ENCODE assay signal across 13 mouse cellular contexts in genomic region chr13:104204313-104204712, GRCm38 (mm10). TPM values are rescaled to one million over a fixed set of nuclear protein-coding genes. Genes with fewer than 3 reads are reported as not detected.
A peak's percentile ranks its signal among the peaks of the same experiment; 100 is the strongest.
DNase-seq lines count a peak whose midpoint lies in the region; ATAC-seq and TF ChIP-seq lines count a peak whose summit lies in the region.
"Had no signal": no experiment of that assay in that cellular context is flagged by ENCODE, and none has a peak within 500 bp of the region (broad histone marks: within the 10 kb centered on the region; RNA-seq: fewer than 3 reads in every experiment).

No protein-coding gene starts in this region.

- H3K27me3 ChIP-seq in hindbrain, postnatal 0 days (ENCODE audit: insufficient read depth, low read length), result no peaks in the 10 kb centered on the region
- H3K27me3 ChIP-seq in hindbrain, embryonic 14.5 days (ENCODE audit: control insufficient read depth, insufficient read depth, low read length), result no peaks in the 10 kb centered on the region
- no peaks in the 10 kb centered on the region for H3K27me3 ChIP-seq in E14TG2a.4 (ENCODE audit: insufficient read depth, low read length)
- H3K27me3 ChIP-seq: heart, embryonic 12.5 days; megakaryocyte, embryonic 14.5 days had no signal

- no peaks in the 10 kb centered on the region for H3K9me3 ChIP-seq in hindbrain, postnatal 0 days (ENCODE audit: low read length)
- no peaks in the 10 kb centered on the region for H3K9me3 ChIP-seq in hindbrain, embryonic 14.5 days (ENCODE audit: control insufficient read depth, low read length)
- H3K9me3 ChIP-seq in E14TG2a.4 (ENCODE audit: low read length), result no peaks in the 10 kb centered on the region
- H3K9me3 ChIP-seq: heart, embryonic 12.5 days; megakaryocyte, embryonic 14.5 days had no signal

- H3K4me1 ChIP-seq in hindbrain, postnatal 0 days (ENCODE audit: insufficient read depth, low read length), result no peaks in the 10 kb centered on the region
- H3K4me1 ChIP-seq in hindbrain, embryonic 14.5 days (replicated peaks; ENCODE audit: control insufficient read depth, insufficient read depth, low read length), result no peaks in the 10 kb centered on the region
- H3K4me1 ChIP-seq in E14TG2a.4 (replicated peaks; ENCODE audit: low read depth, low read length), result no peaks in the 10 kb centered on the region
- H3K4me1 ChIP-seq: heart, embryonic 12.5 days; megakaryocyte, embryonic 14.5 days had no signal

- no peak overlapping the region for H3K9ac ChIP-seq in hindbrain, postnatal 0 days (replicated peaks; ENCODE audit: low read length)
- H3K9ac ChIP-seq in hindbrain, embryonic 14.5 days, result no peak overlapping the region
- H3K9ac ChIP-seq: heart, embryonic 12.5 days had no signal

- WGBS in hindbrain, postnatal 0 days, result 60% methylated on average over 1 of the region's 1 CpGs
- WGBS in hindbrain, embryonic 14.5 days, result 71% methylated on average over 1 of the region's 1 CpGs

- no peak overlapping the region for H3K4me2 ChIP-seq in hindbrain, postnatal 0 days (ENCODE audit: low read depth, low read length)
- no peak overlapping the region for H3K4me2 ChIP-seq in hindbrain, embryonic 14.5 days (replicated peaks)
- H3K4me2 ChIP-seq: heart, embryonic 12.5 days had no signal

- DNase-seq in hindbrain, postnatal 0 days (ENCODE audit: low spot score), result peak; percentile 18
- DNase-seq in hindbrain, embryonic 14.5 days (ENCODE audit: low spot score), result no peak
- peak; percentile 50 for DNase-seq in 416B (ENCODE audit: low read depth)
- DNase-seq in Muller cell, postnatal 12 days (ENCODE audit: inconsistent ontology term), result no peak
- DNase-seq in spleen, postnatal 10 days (ENCODE audit: low spot score in 2 of 2), result no peak
- DNase-seq: cerebellum, adult 18-20 months; kidney, adult 2 months; lung, adult 18-20 months; thymus, postnatal 25 days had no signal

- no peak for ATAC-seq in hindbrain, postnatal 0 days
- ATAC-seq in hindbrain, embryonic 14.5 days (ENCODE audit: low FRiP score), result no peak
- peak; percentile 50 for ATAC-seq in inflammation-experienced regulatory T-cells, adult 6 months

- H3K36me3 ChIP-seq in hindbrain, postnatal 0 days (ENCODE audit: insufficient read depth, low read length), result peaks cover 12% of the 10 kb centered on the region; the same call in 1 of the 2 replicates
- peaks cover 59% of the 10 kb centered on the region for H3K36me3 ChIP-seq in hindbrain, embryonic 14.5 days (replicated peaks; ENCODE audit: control insufficient read depth, insufficient read depth)
- peaks cover 59% of the 10 kb centered on the region for H3K36me3 ChIP-seq in E14TG2a.4 (ENCODE audit: insufficient read depth, low read length)

- H3K27ac ChIP-seq in hindbrain, postnatal 0 days, result no peak overlapping the region
- no peak overlapping the region for H3K27ac ChIP-seq in hindbrain, embryonic 14.5 days

- TF ChIP-seq CTCF in hindbrain, postnatal 0 days (IDR thresholded peaks at IDR 0.05; ENCODE audit: low read depth), result peak; percentile 45
- TF ChIP-seq CTCF in E14TG2a.4 (conservative IDR thresholded peaks at IDR 0.05; ENCODE audit: low read length), result 0 out of 2 replicates have a peak, but pooled peaks have one; percentile 2

- no peak overlapping the region for H3K4me3 ChIP-seq in hindbrain, postnatal 0 days (ENCODE audit: low read length)
- H3K4me3 ChIP-seq in hindbrain, embryonic 14.5 days (replicated peaks; ENCODE audit: low read length), result no peak overlapping the region
- no peak overlapping the region for H3K4me3 ChIP-seq in E14TG2a.4 (replicated peaks; ENCODE audit: low read length)
- H3K4me3 ChIP-seq: heart, embryonic 12.5 days; megakaryocyte, embryonic 14.5 days had no signal

RNA-seq across cellular contexts. Expression of gene Cenpk, which starts 24.1 kb away (rescaled TPM):
- total RNA-seq in hindbrain, postnatal 0 days (2014; rRNA removed), result 2.5 and 3.0 TPM in 2 replicates
- 18.2 and 19.8 TPM in 2 replicates for polyA plus RNA-seq in hindbrain, postnatal 0 days (2015; fragmentation: Nextera tagmentation; extraction: Ambion mirVana)
- 13.6 and 17.3 TPM in 2 replicates for polyA plus RNA-seq in hindbrain, embryonic 14.5 days (2014; fragmentation: Nextera tagmentation; extraction: Ambion mirVana)
- polyA plus RNA-seq in inflammation-experienced regulatory T-cells, adult 6 months (2017; shearing (Covaris generic)), result 10 to 100 TPM in 1 of 3 experiments, 1 to 10 TPM in 2; 4.9 to 26.3 (median 5.6) TPM

RNA-seq across cellular contexts. Expression of gene Ppwd1, which starts 24.3 kb away (rescaled TPM):
- total RNA-seq in hindbrain, postnatal 0 days (2014; rRNA removed), result 4.3 and 5.9 TPM in 2 replicates
- 6.3 and 6.9 TPM in 2 replicates for polyA plus RNA-seq in hindbrain, postnatal 0 days (2015; fragmentation: Nextera tagmentation; extraction: Ambion mirVana)
- polyA plus RNA-seq in hindbrain, embryonic 14.5 days (2014; fragmentation: Nextera tagmentation; extraction: Ambion mirVana), result 7.2 and 7.9 TPM in 2 replicates
- 10 to 100 TPM; 13.5 to 16.6 (median 15.0) TPM for polyA plus RNA-seq in inflammation-experienced regulatory T-cells, adult 6 months (2017; shearing (Covaris generic))

RNA-seq across cellular contexts. Expression of gene Trim23, which starts 25.7 kb away (rescaled TPM):
- total RNA-seq in hindbrain, postnatal 0 days (2014; rRNA removed), result 27.5 and 29.7 TPM in 2 replicates
- polyA plus RNA-seq in hindbrain, postnatal 0 days (2015; fragmentation: Nextera tagmentation; extraction: Ambion mirVana), result 28.8 and 30.7 TPM in 2 replicates
- polyA plus RNA-seq in hindbrain, embryonic 14.5 days (2014; fragmentation: Nextera tagmentation; extraction: Ambion mirVana), result 42.4 and 45.8 TPM in 2 replicates
- 10 to 100 TPM; 24.9 to 33.2 (median 28.6) TPM for polyA plus RNA-seq in inflammation-experienced regulatory T-cells, adult 6 months (2017; shearing (Covaris generic))

RNA-seq across cellular contexts. Expression of gene Trappc13, which starts 26.0 kb away (rescaled TPM):
- 26.0 and 27.7 TPM in 2 replicates for total RNA-seq in hindbrain, postnatal 0 days (2014; rRNA removed)
- 41.9 and 46.6 TPM in 2 replicates for polyA plus RNA-seq in hindbrain, postnatal 0 days (2015; fragmentation: Nextera tagmentation; extraction: Ambion mirVana)
- 57.6 and 58.0 TPM in 2 replicates for polyA plus RNA-seq in hindbrain, embryonic 14.5 days (2014; fragmentation: Nextera tagmentation; extraction: Ambion mirVana)
- polyA plus RNA-seq in inflammation-experienced regulatory T-cells, adult 6 months (2017; shearing (Covaris generic)), result 10 to 100 TPM; 43.0 to 54.3 (median 50.0) TPM

Comparison
In these comparisons a context has a peak if more than half of its experiments do, and no peak if none do; other contexts are left out.
1. DNase-seq: peak in hindbrain, postnatal 0 days (single experiment) and 416B (single experiment); none in hindbrain, embryonic 14.5 days (single experiment), Muller cell, postnatal 12 days (single experiment) and spleen, postnatal 10 days (0 of 2).